Mouse (Mus musculus): ENCODE results near the gene Smg8. TPM values are rescaled to one million over a fixed set of nuclear protein-coding genes. Genes with fewer than 3 reads are reported as not detected.
"Not testable (repeated sequence)": the region's sequence is repeated elsewhere in the genome, so short reads cannot be mapped to it uniquely, and the experiment has no call there.

The Smg8 gene
- total RNA-seq (2021) = 1 to 10 TPM; 6.7 to 7.2 TPM
- long read RNA-seq, experiment 1, partial matches to known transcripts = 2 of 4 reads
- long read RNA-seq, experiment 1, other reads (novel, unspliced or antisense) = 0 of 4 reads
- long read RNA-seq, experiment 2, partial matches to known transcripts = 4 of 8 reads
- long read RNA-seq, experiment 2, other reads (novel, unspliced or antisense) = 1 of 8 reads

DNA sequence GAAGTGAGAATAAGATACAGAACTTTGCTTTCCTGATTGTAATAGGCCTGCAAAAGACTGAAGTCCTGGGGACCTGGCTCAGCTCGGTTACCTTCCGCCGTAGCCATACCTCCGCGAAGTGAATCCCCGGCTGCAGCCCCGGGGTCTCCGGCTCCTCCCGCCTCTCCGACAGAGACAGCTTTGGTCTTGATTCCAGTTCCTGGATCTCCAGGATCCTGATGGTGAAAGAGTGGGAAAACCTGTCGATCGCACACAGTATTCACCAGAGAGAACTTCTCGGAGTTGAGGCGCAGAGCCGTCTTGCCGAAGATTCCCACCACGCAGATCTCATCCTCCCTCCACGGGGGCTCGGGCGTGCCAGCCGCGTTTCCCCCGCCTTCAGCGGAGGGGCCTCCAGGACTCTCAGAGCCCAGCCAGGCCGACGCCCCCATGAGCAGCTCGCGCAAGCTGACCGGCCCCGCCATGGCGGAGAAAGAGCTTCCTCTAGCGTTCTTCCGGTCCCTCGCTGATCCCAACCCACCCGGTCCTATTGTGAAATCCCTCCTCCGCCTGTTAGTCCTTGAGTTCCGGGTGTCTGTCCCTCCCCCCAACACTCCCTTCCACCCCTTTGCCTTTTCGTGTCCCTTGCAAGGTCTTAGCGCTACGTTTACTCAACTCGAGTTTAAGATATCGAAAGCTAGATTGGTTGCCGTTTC lies at the start of gene Smg8:
Gene Smg8 (minus strand): TSS at position 485 of the 695 bp plus-strand sequence.
- peak; percentile 74 for DNase-seq

DNA sequence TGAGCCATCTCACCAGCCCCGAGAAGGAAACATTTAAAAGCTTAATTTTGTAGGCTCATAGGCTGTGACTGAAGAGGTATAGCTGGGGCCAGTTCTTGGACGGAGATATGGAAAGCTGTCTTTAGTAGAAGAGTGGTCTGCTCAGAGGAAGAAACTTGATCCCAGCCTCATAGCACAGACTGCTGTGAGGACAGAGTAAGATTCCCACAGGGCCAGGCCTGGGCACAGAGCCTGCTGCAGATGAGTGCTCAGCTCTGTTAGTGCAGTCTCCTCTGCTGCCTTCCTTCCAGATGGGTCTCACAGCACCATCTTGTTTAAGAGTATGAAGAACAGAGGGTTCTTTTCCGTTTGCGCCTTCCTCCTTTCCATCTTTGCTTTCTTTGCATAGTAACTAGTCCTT lies 49.7 kb upstream of the Smg8 start:
- DNase-seq = no peak

DNA sequence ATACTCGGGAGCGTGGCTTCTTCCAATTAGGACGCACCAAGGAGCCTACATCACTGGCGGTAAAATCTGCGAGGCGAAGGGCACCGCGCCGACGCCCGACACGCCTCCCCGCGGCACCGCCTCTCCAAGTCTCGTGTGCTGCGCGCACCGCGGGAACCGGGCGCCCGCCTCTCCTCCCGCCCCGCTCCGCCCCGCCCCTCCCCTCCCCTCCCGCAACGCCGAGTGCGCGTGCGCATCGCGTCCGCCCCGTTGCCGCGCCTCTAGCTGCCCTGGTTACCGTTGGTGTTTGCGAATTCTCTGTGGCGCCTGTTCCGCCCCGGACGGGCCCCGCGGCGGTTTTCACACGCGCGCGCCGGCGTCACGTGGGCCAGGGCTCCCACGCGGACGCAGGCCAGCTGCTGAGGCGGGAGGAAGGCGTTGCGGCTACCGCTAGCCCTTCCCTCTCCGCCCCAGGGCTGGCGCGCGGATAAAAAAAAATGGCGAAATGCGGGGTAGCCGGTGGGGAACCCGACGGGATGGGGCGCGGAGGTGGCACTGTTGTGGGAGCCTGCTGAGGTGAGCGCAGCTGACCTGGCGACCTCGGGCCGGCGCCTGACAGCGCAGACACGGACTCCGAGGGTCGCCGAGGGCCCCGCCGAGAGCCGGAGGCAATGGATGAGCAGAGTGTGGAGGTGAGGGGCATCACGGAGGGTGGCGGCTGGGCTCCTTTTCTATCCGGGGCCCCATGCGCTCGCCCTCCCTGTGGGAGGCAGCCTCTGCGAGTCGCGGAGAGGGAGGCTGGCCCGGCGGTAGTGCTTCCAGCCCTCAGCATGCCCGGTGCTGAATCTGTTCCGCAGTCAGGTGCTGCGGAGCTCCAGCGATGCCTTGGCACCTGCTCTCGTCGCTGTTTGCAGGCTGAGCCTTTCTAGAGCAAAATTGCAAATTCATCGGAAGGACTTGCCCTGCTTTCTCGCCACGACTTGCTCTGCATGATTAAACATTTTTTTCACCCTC lies 40.5 kb upstream of the Smg8 start, which contains the start of gene Trim37:
Gene Trim37 (plus strand): TSS at position 254 of the 993 bp plus-strand sequence.
- peak; percentile 90 for DNase-seq

DNA sequence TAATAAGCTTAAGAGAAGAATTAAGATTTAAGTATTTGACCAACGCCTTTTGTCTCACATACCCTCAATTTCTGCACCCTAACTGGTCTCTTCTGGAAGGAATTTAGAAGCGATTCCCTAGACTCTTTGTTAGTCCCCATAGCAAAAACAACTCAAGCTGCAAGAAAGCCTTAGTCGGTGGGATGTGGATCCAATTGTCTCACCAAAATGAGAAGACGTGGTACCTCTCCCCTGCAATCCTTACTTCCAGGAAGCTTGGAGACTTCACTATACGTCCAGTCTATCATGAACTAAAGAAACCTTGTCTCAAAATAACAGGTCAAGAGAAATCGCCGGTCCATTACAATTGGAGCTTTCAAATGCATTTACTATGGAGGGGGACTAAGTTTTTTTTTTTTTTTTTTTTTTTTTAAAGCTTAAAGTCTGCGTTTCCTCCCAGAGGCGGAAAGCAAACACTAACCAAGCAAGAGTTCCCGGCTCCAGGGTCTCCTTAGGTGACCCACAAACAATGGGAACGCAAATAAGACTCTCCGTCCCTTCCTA lies 39.8 kb upstream of the Smg8 start:
- no peak for DNase-seq

DNA sequence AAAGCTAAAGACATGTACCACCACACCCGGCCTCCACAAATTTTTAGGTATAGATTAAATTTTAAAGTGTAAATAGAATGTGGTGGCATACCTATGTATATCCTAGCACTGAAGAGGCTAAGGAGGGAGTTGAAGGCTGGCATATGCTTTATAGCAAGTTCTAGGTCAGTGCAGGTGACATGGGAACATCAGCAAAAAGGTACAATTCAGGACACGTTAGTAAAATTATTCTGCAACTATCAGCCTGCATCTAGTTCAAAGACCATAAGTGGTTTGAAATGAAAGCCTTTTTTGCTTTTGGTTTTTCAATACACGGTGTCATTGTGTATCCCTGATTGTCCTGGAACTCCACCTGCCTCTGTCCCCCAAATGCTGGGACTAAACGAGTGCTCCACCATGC lies 39.0 kb upstream of the Smg8 start:
- DNase-seq = no peak

DNA sequence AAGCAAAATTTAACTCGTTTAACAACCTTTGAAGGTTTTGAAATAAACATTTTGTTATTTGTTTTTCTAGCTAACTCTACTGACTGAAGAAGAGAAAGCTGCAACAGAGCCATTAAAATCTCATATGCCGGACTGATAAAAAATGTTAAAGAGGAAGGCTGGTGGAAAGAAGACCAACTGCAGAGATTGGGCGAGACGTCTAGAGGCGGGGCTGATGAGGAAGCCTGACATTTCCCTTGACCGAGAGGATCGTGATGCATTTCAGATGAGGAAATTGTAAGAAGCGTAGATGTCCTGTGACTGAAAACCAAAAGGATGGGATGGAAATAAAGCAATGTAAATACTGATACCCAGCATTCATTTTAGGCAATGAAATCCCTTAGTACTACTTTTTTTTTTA lies 35.3 kb upstream of the Smg8 start:
- DNase-seq = no peak

DNA sequence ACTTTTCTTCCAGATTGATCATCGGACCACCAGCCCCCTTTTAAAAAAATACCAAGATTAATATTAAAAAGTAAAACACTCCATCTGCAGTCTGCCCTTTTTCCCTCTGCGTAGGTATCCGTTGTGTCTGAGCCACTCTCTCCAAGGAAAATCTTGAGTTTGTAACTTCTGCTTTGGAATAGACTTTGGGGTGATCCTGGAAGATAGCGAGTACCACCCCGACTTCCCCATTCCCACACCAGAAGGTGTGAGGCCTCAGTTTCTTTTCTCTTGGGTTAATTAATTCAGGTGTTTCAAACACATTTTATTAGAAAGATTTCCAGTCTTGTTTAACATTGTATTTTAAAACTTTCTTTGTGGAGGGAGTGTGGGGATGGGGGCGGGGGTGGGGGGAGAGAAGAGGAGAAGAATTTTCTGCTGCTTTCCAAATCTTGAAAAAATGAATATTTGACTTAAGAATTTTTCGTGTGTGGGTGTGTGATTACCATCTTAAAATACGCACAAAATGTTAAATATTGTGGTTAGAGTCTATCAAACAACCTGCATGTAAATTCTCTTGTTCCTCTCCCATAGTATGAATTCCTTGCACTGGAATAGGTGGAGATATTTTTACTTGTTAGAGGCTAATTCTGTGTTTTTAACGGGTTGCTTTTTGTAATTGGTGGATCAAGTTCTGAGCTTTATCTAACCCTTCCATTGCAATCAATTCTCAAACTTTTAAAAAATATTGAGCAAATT lies 23.8 kb upstream of the Smg8 start:
- no peak for DNase-seq

DNA sequence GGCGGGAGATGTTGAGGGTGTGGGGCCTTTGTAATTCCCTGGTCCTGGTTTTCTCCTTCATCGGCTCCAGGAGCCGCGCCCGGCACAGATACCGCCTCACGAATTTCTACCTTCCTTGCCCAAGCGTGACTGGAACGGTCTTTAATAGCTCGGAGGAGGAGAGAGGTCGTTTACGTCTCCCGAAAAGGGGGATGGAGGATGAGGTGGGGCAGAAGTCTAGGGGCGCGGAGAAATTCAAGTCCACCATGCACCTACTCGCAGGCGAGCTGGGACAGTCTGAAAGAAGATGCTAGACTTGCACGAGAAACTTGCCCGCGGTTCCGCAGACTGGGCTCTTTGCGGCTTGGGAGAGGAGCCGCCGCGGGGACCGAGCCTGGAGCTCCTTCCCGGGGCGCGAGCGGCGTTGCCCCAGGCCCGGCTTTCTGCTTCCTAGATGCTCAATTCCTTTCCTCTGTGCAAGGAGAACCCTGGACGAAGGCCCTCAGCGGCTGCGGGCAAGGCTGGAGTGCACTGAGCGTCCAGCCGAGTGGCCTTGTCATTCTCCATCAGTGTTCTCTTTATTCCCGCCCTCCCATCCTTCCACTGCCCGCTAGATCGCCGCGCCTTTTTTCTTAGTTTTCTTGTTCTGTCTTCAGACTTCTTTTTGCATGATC lies 23.1 kb upstream of the Smg8 start:
- DNase-seq = no peak

DNA sequence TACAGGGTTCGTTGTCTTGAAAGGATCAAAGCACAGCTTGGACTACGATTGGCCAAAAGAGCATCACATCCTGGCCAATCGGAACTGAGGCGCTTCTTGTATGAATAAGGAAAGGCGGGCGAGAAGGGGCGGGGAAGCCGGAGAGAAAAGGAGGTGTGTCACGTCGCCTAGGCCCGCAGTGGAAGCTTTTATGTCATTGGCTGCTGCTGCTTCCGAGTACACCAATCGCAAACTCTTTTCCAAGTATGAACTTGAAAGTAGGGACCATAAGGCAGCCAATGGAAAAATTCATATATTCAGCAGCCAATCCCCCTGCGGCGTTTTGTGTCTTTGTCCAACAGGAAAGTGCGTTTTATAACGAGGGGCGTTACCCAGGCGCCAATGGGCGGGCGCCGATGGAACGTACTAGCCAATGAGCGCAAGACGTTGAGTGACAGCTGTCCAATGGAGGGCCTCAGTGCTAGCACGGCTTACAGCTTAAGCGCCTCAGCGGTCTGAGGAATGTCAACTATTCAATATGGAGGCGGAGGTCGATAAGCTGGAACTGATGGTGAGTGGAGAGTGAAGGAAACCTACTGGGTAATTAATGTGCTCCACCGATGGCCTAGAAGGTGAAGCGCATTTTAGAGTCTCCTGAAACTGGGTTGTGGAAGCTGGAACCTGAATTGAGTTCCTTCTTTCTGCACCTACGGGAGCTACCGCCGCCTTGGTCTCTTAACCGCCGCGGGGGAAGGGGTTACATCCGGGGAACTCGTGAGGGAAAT lies 22.4 kb upstream of the Smg8 start, which contains the start of gene Ska2:
Gene Ska2 (plus strand): TSS at position 480 of the 764 bp plus-strand sequence.
- peak; percentile 98 for DNase-seq

DNA sequence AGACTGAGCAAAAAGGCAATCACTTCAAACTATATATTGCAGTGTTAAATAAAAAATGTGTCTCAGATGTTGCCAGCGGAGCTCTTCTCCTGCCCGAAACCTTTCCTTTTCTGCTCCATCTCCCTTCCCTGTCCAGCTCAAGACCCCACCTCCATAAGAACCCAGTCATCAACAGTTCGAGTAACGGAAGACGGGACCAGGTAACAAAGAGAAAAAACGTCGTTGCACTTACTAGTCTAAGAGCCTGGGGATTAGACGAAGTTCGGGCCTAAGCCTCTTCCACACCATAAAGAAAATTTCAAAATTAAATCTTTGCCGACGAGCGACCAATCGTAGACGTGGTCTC lies 21.8 kb upstream of the Smg8 start, which contains the start of gene Prr11:
Gene Prr11 (minus strand): TSS at position 300 of the 346 bp plus-strand sequence.
- DNase-seq = no peak

DNA sequence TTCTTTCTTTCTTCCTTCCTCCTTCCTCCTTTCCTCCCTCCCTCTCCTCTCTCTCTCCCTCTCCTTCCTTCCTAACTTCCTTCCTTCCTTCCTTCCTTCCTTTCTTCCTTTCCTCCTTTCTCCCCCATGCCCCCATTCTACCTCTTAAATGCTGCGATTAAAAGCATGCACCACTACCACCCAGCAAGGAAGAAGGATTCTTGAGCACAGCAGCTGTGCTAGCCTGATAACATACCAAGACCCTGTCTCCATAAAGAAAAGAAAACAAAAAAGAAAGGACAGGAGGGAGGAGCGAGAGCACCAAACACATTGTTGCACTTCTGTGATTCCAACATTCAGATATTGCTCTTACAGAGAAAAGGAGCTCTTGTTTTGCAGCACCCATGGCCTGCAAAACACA lies 568 bp upstream of the Smg8 start:
- DNase-seq = no peak

DNA sequence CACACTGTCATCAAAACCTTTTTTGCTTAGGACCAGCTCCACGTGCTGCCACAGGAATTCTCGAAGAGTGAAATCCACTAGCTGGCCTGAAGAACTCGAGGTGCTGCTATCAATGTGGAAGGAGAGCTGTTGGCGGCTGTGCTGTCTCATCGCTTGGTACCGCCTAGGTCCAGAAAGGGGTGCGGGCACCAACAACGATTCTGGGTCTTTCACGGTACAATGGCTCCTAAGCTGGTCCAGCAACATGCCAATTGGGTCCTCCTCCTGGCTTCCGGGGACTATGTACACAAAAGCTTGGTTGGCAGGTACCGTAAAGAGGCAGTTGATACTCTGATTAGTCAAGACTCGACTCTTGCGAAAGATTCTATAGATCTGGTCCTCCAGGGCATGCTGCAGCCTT lies 1.1 kb downstream of the Smg8 start:
- DNase-seq = no peak

DNA sequence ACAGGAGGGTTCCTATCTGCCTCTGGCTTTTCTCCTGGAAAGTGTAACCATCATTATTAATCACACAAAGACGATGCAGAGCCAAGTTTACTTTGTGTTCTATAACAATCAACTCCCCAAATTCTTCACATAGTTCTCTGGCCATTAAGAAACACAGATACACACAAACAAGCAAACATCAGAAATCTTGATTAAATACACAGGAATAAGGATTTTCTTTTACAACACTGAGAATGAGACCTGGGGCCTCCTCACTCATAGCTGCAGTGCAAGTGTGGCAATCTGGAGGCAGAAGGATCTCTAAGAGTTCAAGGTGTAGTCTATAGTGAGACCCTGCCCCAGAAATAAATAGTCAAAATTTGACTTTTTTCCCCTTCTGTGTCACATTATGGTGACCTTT lies 2.9 kb downstream of the Smg8 start:
- DNase-seq = no peak

DNA sequence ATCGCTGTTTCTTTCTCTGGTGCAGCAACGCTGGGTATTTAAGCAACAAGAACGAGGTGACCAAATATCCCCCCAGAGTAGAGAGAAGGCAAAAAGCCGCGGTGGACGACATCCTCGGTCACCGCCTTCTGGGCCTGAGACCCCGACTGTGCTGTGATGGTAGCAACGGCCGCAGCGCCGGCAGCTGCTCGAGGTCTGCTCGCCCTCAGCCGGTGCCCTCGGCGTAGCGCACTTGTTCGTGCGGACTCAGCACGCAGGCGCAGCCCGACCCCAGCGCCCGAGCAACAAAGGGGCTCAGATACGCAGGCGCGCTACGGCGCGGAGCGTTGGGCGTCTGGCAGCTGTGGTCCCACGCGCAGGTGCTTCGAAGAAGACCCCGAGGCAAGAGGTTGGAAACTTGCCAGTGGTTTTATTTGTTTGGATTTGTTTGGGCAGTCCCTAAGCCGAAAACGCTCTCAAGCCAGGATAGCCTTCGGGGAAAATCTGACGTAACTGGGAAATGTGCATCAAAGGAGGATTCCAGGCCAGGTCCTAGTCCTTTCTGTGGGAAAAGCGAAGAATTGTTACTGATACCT lies 12.6 kb downstream of the Smg8 start, which contains the start of gene Gdpd1:
Gene Gdpd1 (minus strand): TSS at position 197 of the 575 bp plus-strand sequence.
- peak; percentile 80 for DNase-seq

DNA sequence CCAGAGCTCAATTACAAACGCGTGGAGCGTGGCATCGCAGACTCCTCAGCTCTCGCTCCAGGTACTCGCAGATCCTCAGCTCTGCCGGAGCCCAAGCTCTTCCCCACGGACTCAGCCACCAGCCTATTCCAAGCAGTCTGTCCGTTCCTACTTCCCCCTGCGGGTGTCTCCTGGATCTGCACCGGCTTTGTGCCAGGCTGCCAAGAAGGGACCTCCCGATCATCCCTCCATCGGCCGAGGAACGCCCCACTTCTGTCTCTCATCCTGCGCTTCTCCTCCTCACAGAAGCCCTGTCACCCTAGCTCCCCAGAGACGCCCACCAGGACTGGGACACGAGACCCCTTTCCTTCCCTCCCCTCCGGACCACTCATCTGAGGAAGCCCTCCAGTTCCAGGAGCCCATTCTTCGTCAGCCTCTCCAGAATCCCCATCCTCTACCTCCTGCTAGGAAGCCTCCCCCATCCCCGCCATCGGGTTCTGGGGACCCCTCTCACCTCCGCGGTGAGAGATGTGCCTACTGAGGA lies 13.2 kb downstream of the Smg8 start:
- DNase-seq = peak; percentile 59

DNA sequence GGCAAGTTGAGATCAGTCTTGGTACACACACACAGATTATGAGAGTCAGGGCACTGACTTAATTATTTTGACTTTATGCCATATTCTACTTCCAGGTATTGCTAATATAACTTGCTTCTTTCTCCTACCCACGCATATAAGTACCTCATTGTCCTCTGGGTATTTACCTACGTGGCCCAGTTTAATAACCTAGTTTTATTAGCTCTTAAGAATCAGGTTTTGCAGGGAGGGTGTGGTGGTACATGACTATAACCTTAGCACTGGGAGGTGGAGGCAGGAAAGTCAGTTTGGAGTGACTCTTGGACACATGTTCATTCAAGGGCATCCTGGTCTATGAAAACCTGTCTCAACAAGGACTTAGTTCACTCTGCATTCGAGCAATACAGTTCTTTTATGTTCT lies 24.5 kb downstream of the Smg8 start:
- no peak for DNase-seq

DNA sequence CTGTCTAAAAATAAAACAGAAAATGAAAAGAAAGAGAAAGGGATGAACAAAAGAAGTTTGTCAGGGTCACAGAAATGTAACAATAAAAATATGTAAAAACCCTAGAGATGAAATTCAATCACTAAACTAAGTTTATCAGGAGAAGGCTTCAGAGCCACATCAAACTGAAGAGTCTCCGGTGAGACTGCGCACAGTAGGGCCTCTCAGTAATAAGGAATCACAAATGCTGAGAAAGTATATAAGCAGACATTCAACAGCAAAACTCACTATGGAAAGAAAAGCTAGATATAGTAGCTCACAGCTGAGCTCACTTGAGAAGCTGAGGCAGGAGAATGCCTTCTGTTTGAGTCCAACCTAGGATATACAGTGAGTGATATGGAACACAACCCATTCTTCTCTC lies 26.2 kb downstream of the Smg8 start:
- DNase-seq = no peak

DNA sequence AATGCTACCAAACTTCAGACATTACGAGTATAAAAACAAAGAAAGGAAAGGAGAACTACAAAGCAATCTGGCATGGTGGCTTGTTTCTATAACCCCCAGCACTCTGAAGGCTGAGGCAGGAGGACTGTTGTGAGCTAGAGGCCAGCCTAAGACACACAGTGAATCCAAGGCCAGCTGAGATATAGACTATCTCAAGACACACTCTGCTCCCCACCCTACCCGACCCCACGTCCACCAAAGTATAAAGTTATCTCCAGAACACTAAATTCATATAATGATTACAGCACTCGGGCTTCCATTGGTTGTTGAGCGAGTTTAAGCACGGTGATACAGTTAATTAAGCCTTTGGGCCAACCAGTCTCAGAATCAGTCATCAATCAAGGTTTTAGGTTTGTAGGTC lies 30.3 kb downstream of the Smg8 start:
- DNase-seq = no peak

DNA sequence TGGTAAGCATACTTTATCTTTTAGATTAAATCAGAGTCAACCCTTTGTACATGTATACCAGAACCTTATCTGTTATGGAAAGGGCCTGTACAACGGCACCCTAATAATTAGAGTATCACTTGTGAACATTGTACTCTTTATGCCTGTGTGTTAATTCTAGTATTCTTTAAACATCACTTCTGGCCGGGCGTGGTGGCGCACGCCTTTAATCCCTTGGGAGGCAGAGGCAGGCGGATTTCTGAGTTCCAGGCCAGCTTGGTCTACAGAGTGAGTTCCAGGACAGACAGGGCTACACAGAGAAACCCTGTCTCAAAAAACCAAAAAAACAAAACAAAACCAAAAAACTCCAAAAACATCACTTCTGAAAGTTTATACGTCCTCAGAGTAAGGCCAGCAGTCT lies 37.7 kb downstream of the Smg8 start:
- DNase-seq = not testable (repeated sequence)

DNA sequence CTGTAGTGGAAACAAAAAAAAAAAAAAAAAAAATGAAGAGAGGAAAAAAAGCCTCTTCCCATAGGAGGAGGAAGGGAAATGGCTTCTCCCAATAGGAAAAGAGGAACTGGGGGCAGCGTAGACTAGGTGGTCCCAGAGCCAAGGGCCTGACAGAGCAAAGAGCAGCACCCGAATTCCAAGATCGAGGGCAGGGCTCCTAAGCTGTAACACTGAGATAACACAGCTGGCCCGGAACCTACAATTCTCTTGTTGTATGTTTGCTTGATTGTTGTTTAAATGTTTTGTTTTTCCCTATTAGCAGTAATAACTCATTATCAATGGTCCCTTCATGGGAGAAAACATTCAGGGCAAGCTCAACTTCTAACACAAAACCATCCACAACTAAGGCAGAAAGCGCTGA lies 39.6 kb downstream of the Smg8 start:
- DNase-seq = no peak
